Mouse (Mus musculus) thymus, postnatal 4 days (tissue): ENCODE results near the gene Nras.

Source experiments
- DNase-seq: peaks from one replicate; pipeline ENCODE4 v3.0.0; 2021

Nras gene

GRCm38 (mm10) chr3:103058207-103059157 lies at the start of gene Nras:
TSS of gene Nras (plus strand) at chr3:103058285.
- DNase-seq, result peak; percentile 97

DNA sequence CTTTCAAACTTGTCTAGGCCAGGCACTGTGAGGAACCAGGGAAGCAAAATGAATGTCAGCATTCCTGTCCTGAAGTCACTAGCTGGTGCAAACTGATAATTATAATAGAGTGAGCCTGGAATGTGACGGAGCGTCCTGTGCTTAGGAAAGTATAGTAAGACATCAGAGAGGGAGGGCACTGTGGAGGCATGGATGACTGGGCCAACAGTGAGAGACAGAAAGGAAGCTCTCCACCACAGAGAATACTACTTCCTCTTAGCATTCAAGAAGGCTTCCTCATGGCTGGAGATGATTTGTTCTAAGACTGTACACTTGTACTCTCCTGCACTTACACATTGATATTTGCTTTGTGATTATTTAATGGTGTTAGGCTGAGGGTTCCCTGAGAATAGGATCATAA lies 40.7 kb upstream of the Nras start:
- DNase-seq, result no peak

DNA sequence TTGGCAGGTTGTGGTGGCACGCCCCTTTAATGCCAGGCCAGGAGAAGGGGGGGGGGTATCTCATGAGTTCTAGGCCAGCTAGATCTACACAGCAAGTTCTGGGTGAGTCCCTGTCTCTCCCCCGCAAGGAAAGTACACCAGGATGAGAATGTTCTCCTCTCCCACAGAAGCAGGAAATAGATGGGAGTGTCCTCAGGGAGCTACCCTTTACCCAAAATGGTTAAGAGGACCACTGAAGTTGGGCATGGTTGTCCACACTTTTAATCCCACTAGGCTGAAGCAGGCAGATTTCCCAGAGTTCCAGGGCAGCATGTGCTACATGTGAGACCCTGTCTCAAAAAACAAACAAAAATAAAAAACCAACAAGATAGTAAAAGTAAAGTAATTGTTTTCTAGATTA lies 38.6 kb upstream of the Nras start:
- no peak for DNase-seq

DNA sequence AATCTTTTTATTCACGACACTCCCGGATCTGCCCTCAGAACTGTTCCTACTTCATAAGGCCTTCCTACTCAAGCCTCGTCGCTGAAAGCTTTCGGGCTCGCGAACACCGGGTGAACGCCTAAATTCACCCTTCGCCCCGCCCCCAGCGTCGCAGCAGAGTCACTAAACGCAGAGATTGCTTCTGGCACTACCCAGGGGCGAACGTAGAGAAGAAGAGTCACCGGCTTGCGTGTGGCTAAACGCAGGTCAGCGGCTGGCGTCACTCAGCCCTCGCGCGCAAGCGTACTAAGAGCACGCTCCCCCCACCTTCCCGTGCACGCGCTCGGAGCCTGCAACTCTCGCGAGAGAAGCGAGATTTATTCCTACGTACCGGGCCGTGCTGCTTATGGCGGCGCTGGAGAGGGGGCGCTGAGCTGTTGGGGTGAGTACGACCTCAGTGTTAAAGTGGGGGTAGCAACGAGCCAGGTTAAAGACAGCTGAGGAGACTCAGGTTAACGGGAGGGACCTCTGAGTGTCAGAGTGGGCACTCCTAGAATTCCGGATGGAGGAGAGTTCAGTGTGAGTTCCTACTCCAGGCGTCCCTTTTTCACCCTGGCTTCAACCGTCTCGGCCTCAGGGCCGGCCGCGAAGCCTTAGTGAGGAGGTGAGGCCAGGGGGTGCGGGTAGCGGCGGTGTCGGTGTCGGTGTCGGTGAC lies 37.7 kb upstream of the Nras start, which contains the start of gene Csde1:
TSS of gene Csde1 (plus strand) at position 178 of the 694 bp plus-strand sequence.
- DNase-seq, result peak; percentile 96

DNA sequence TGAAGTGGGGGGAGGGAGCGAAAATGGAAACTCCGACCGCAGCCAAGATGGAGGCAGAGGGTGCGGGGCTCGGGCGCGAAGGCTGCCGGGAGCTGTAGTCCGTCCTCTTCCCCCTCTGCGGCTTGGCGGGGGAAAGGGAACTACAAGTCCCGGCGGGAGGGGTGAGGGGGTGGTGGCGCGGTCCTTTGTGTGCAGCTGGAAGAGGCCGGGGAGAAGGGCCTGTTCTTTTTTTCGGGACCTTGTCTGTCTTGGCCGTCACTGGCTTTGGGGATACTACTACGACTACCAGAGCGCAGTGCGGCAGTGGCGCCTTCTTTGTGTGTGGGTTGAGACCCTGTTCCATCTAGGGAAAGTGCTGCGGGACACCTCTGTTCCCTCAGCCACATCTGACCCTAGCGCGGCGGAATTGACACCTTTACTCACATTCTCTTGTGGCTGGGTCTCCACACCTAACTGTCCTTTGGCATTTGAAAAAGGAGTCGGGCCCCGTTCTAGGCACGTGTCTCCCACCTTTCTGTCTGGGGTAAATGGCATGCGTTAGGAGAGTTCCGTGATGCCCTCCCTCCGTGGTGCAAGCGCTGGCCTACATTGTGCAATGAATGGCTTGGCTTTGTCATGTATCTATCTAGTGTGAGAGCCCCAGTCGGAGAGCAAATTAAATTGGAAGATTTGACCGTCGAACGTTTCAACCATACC lies 37.0 kb upstream of the Nras start:
- peak; percentile 90 for DNase-seq

DNA sequence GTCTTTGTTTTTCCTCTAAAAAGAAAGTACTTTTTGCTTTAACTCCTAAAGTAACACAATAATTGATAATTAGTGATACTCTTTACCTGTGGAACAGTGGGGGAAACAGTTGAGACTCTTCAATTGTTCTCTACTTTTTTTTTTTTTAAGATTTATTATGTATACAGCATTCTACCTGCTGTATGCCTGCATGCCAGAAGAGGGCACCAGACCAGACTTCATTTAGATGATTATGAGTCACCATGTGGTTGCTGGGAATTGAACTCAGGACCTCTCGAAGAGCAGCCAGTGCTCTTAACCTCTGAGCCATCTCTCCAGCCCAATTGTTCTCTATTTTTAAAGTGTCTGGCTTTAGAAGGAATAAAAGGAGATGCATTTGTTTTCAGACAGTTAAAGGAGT lies 31.9 kb upstream of the Nras start:
- peak; percentile 49 for DNase-seq

GRCm38 (mm10) chr3:103040285-103040684 lies 17.8 kb upstream of the Nras start:
- no peak for DNase-seq

GRCm38 (mm10) chr3:103040861-103041379 lies 17.2 kb upstream of the Nras start:
- no peak for DNase-seq

DNA sequence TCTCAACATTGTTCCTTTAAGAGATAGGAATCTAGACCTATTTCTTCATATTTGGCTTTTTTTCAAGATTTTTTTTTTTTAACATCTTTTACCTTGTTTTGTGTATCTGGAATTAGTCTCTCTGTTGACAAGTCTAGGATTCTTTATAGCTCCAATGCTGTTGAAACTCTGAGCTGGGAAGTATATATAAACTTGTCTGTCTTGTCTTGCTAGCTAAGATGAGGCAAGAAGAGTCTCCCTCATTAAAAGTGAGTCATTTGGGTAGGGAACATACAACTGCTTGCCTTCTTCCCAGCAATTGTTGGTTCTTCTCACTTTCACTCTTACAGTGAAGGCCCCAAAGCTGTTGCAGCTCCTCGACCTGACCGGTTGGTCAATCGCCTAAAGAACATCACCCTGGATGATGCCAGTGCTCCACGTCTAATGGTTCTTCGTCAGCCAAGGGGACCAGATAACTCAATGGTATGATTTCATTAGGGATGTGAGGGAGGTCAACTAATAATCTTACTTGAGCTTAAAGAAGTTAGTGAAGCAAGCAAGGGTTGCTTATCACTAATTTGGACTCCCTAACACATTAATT lies 2.0 kb upstream of the Nras start:
- DNase-seq, result no peak

DNA sequence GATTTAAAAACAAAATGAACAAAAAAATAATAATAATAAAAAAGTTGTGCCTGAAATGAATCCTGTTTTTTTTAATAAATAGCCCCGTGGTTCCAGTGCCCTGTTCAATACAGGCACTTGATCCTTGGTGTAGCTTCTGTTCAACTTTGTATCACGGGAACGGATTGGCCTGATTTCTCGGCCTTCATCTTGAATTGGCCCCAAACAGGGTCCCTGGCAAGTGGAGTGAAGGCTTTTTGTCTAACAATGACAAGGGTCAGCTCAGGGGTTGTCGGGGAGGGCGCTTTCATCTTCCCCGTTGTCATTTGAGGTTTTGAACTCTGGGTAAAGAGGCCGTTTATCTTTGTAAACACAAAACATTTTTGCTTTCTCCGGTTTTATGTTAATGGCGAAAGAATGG lies 333 bp upstream of the Nras start:
- no peak for DNase-seq

DNA sequence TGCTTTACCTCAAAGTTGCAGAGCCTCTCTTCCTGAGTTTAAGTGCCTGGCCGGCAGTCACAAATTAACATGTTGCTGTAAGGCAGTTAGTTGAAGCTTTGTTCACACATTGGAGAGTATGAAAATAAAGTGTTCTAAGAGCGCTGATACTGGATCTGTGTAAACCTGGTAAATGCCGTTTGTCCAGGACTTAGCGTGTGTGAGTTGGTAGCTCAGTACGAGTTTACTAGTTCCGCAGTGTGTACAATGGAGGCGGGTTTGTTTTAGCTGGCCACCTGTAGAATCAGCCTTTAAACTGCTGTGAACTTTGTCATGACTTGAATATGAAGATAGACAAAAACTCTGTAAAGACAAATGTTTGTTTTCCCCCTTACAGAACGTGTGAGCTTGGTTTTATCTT lies 8.8 kb downstream of the Nras start:
- no peak for DNase-seq

- DNase-seq, result no peak
Observed at GRCm38 (mm10) chr3:103068971-103069370, 10.9 kb downstream of the Nras start.

DNA sequence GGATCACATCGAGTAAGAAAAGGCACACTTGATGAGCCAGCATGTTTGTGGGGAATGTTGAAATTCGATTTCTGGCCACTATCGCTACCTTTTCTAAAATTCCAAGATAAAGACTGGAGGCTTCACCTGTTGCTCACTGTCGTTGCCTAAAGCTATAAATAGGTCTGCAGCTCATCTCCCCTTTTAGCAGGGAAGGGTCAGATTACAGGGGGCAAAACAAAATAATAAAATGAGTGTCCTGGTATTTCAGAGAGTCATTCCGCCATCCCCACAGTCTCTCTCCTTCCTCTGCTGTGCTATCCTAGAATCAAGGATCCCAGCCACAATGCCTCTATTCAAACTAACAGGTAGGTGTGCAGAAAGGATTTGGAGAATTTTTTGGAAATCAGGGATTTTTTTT lies 15.7 kb downstream of the Nras start, which contains the start of gene Ampd1:
TSS of gene Ampd1 (plus strand) at position 244 of the 400 bp plus-strand sequence.
- no peak for DNase-seq

GRCm38 (mm10) chr3:103075871-103076270 lies 17.8 kb downstream of the Nras start:
- no peak for DNase-seq

DNA sequence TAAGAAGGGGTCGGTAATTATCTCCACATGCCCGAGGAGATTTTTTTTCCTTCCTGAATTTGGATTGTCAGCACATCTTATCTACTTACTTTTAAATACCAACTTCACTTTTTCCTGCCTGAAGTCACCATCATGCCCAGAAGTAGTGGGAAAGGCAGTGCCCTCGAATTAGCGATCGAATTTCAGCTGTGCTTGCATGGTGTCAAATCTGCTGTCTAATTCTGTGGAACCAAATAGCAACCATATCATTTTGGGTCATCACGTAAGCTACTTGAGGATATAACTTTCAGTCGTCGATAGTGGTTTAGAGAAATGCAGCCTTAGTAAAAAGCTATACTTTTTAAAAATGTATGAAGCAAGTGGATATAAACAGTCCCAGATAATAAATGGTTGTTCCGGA lies 18.4 kb downstream of the Nras start:
- no peak for DNase-seq

DNA sequence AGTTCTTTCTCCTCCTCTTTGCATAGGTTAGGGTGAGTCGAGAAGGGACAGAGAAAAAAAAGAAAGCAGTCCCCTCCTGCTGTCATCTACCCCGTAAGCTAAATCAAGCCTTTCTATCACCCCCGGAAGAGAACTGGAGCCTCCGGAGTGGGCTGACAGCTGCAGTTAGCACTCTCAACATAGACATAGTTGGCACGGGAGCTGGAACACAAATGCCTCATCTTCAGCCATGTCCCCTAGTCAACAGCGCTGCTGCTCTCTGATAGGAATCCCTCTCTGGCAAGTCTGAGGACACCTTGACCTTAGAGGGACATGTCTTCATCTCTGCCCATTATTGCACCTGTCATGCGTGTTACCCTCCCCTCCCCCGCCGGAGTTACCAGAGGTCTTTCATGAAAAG lies 21.2 kb downstream of the Nras start:
- DNase-seq, result no peak

- DNase-seq, result no peak
Observed at GRCm38 (mm10) chr3:103081051-103081450, 23.0 kb downstream of the Nras start.

DNA sequence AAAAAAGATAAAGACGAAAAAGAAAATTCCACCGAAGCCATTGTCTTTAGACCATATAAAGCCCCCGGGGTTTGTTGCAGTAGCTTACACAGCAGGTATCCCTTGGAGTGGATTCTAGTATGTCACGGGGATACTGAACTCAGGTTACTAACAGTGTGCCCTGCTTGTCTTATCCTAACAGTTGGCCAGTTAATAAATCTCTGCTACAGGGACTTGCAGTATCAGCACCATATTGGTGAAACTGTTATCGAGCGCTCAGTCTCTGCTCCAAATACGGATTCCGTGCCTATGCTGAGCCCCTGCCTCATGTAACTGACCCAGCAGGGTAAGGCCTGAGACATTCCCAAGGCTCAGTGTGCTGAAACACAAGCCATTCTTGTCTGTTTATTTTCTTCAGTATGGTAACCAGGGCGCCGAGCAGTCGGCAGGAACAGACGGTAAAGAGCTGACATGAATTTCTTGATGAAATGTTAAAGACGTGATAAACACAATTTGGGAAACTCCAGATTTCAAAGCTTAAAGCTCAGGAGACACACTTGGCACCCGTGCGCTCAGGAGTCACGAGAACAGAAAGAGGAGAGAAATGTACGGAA lies 23.9 kb downstream of the Nras start:
- no peak for DNase-seq

DNA sequence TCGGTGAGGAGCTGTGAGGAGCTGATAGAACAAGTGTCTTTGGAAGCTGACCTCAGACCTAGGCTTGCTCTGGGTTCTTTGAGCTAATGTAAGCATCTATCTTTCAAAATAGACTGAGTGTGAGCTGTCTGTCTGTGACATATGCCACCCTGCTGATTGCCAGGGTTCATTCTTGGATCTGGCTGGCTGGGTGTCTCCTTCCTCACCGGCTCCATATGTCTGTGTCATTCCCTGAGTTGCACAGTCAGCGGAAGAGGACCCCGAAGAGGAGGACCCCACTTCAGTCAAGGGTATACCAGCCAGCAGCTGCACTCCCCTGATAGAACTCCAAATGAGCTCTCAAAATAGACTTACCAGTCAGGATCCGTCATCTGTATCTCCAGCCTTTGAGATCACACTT lies 24.7 kb downstream of the Nras start:
- no peak for DNase-seq

DNA sequence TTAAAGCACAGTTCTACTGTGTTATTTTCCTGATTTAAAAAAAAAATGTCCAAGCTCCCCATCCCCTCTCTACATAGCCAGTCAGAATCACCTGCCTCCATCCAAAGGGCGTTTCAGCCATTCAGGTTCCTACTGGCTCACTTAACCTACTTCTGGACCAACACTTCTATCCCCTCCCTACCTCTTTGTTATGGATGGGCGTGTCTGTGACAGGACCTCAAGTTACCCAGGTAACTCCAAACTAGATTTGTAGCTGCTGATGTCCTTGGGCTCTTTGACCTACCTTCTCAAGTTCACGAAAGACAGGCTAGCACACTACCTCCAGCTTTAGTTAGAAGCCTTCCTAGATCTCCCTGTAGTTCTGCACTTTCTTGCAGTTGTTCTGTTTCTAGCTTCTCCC lies 27.9 kb downstream of the Nras start:
- DNase-seq, result no peak

DNA sequence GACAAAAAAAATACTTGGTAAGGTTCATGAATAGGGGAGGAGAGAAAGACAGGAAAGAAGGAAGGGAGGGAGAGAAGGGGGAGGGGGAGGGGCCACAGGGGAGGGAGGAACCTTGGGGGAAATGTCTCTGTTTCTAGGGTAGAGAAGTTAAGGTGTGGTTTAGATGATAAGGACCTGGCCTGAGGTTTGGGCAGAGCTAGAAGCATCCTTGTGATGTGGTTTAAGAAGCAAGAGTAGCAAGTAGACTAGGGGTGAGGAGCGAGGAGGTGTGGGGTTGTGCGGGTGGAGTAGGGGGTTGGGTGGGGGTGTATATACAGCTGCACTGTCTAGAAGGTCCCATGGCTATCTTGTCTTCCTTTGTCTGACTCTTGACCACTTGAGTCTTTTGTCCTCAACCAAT lies 33.7 kb downstream of the Nras start:
- peak; percentile 42 for DNase-seq

DNA sequence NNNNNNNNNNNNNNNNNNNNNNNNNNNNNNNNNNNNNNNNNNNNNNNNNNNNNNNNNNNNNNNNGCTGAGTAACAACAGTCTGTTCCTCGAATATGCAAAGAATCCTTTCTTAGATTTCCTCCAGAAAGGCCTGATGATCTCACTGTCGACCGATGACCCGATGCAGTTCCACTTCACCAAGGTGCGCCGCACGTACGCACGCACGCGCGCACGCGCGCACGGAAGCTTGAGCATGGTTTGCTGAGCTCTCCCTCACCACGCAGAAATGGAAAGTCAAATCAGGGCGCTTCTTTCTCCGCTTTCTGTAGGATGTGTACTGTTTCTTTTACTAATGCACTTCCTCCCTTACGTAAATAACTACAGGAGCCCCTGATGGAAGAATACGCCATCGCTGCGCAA lies 40.6 kb downstream of the Nras start:
- DNase-seq, result peak; percentile 29
